Mouse (Mus musculus) gastrocnemius, adult 18-20 months (tissue): ENCODE data around the gene Tgfb3. TPM values are rescaled to one million over a fixed set of nuclear protein-coding genes. Genes with fewer than 3 reads are reported as not detected.
A peak's percentile ranks its signal among the peaks of the same experiment; 100 is the strongest.

Source experiments
- DNase-seq: peaks from one replicate; pipeline ENCODE4 v3.0.0; 2021; ENCODE audit warnings: low spot score
- long read RNA-seq, 2 experiments: library from polyadenylated mRNA; stranded (forward); transcript quantifications; one replicate each; pipeline ENCODE4 v2.0.0; 2021
- total RNA-seq, 2 experiments: library from RNA; stranded (reverse); gene quantifications; 2 replicates each; pipeline ENCODE4 v1.2.3; 2021

Gene Tgfb3
- total RNA-seq: 10 to 100 TPM; 41.9 to 54.3 TPM
- long read RNA-seq, experiment 1, transcript Tgfb3-201 (7 exons, 3,383 nt): major isoform, 98 of 109 reads
- long read RNA-seq, experiment 1, partial matches to known transcripts: 5 of 109 reads
- long read RNA-seq, experiment 1, other reads (novel, unspliced or antisense): 6 of 109 reads
- long read RNA-seq, experiment 2, transcript Tgfb3-201 (7 exons, 3,383 nt): major isoform, 82 of 97 reads
- long read RNA-seq, experiment 2, partial matches to known transcripts: 4 of 97 reads
- long read RNA-seq, experiment 2, other reads (novel, unspliced or antisense): 11 of 97 reads

- peak; percentile 75 for DNase-seq
Measured at GRCm38 (mm10) chr12:86078553-86079201, at the start of gene Tgfb3. TSS of gene Tgfb3 (minus strand) at chr12:86079041.

DNA sequence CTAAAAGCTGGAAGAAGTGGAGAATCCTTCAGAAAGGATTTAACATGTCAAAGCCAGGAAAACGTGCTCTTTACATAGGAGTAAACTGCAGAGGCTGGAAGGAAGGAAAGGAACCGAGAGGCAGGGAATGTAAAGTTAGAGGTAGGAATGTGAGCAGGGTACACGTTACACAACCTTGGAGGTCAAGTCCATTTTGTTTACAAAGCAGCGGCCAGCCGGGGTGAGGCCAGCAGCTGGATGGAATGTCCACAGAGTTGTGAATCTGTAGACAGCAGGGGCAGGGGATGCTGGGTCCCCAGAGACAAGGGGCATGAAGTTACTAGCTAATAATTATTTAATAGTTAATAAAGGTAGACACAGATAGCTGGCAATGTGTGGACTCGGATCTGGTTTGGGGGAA is 49.3 kb upstream of the Tgfb3 start:
- peak; percentile 53 for DNase-seq

DNA sequence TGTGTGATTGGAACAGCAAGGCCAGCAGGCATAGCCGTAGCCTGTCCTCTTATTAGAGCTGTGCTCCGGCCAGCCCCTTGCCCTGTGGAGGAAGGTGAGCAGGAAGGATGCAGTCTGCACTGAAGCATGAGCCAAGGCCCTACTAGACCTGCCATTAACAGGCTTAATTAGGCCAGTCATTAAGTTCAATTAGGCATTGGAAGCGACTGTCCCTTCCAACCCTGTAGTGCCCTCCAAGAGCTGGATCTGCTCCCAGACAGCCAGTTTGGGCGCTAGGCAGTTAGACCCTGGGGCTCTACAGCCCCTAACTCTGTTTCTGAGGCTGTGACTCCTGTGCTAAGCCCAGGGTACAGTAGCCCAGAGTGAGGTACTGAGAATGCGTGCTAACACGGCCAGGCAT is 45.2 kb upstream of the Tgfb3 start:
- DNase-seq: no peak

GRCm38 (mm10) chr12:86116295-86116835 is 37.5 kb upstream of the Tgfb3 start:
- DNase-seq: no peak

DNA sequence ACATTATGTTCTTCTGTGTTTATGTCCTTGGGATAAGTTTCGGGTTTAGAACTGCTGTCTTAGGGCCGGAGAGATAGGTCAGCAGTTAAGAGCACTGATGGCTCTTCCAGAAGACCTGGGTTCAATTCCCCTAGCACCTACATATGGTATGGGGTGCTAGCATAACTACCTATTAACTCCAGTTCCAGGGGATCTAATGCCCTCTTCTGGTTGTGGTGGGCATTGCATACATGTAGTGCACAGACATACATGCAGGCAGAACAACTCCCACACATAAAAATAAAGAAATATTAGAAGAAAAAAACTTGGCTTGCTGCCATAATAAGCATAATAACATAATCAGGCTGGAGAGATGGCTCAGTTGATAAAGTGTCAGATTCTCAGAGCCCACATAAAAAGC is 31.8 kb upstream of the Tgfb3 start:
- peak; percentile 30 for DNase-seq

GRCm38 (mm10) chr12:86109531-86109930 is 30.7 kb upstream of the Tgfb3 start:
- DNase-seq: no peak

DNA sequence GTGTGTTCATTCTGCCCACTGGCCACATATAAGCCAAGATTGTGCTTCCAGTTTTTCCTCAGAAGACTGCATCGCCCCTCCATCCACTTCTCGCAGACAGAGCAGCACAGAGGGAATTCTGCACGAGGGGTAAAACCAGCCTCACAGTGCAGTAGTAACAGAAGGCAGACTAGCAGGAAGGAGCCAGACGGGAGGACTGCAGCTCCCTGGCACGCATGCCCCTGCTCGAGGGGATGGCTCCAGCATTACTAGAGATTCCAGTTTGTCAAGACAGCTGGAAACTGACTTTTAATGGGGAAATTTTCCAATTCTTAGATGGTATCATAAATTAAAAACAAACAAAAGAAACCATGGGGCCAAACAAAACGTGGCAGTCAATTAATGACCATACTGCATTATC is 28.8 kb upstream of the Tgfb3 start:
- DNase-seq: no peak

- no peak for DNase-seq
Measured at GRCm38 (mm10) chr12:86106086-86106485, 27.2 kb upstream of the Tgfb3 start.

GRCm38 (mm10) chr12:86105546-86105945 is 26.7 kb upstream of the Tgfb3 start:
- no peak for DNase-seq

DNA sequence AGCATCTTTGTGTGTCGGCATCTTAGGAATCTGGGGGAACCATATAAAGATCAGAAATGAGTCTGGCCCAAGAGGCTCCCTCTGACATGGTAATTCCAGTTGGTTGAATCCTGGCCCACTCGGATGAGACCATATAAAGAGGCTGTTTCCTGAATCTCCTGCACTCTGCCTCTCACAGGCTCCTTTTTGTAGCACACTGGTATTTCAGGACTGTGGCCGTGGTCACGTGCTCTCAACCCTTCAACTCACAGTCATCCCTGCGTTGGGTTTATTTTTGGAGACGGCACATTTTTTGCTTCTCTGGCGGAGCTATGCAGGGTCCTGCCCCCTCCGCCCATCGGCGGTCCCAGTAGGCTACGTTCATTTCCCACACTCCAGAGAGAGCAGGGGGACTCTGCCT is 25.5 kb upstream of the Tgfb3 start:
- no peak for DNase-seq

DNA sequence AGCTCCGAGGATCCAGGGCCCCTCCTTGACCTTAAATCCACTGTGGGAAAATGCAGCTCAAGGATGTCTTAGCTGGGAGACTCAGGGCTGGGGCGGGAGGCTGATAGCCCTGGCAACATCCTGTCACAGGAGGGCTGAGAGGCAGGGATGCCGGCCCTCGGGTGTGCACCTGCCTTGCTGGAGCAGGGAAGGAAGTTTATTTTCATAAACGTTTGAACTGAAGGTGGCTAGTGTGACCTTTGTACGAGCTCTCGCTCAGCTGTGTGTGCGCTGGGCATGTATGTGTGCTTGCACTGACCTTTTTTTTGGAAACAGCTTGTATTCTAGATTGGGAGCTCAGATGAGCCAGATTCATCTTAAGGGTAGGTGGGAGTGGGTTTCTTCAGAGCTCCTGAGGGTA is 25.0 kb upstream of the Tgfb3 start:
- no peak for DNase-seq

DNA sequence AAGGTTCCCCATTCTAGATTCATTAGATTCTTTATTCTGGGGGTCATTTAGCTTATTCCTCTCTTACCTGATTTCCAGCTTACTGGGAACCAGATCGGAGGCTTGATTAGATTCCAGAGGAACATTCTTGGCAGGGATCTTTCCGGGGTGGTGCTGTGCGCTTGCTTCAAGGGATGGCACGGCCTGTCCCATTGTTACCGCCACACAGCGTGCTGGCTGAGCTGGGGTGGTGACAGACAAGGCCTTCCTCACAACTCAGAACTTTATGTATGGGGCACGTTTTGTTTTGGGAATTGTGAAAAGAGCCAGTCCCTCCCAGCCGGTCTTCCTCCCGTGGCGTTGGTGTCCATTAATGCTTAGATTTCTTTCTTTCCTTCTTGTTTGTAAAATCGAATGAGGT is 24.6 kb upstream of the Tgfb3 start:
- no peak for DNase-seq

- DNase-seq: no peak
Measured at GRCm38 (mm10) chr12:86102686-86103085, 23.8 kb upstream of the Tgfb3 start.

DNA sequence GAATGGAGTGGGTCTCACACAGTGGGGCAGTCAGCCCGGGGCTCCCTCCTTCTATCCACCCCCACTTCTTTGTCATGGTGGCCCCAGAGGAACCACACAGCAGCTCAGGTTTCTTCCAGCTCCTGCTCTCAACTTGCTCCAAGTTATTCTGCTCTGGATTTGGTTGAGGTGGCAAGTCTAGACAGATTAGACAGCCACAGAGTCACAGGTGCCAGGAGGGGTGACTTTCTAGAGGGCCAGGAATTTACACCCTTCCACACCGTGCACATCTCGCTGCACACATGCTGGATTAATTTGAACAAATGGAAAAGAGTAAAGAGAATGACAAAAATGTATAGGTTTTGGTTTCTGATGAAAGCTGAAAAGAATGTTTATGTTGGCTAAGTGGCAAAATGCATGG is 21.9 kb upstream of the Tgfb3 start:
- no peak for DNase-seq

- no peak for DNase-seq
Measured at GRCm38 (mm10) chr12:86097781-86098180, 18.9 kb upstream of the Tgfb3 start.

GRCm38 (mm10) chr12:86095806-86096205 is 17.0 kb upstream of the Tgfb3 start:
- no peak for DNase-seq

GRCm38 (mm10) chr12:86094075-86094474 is 15.2 kb upstream of the Tgfb3 start:
- no peak for DNase-seq

- peak; percentile 67 for DNase-seq
Measured at GRCm38 (mm10) chr12:86091601-86092132, 12.8 kb upstream of the Tgfb3 start.

DNA sequence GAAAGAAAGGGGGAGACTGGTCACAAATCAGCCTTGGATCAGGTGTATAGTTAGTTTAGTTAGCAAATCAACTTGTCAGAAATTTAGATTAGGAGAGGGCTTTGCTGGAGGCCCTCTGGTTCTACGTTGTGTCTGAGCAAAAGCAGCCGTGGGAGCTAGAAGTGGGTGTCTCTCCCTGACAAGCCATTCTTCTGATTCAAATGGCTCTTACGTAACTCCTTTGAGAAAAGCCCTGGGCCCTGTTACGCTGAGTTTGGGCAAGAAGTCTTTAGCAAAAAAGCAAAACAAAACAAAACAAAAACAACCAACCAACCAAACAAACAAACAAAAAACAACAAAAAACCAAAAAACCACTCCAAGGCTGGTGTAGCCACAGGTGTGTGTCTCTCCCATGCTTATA is 11.9 kb upstream of the Tgfb3 start:
- no peak for DNase-seq

DNA sequence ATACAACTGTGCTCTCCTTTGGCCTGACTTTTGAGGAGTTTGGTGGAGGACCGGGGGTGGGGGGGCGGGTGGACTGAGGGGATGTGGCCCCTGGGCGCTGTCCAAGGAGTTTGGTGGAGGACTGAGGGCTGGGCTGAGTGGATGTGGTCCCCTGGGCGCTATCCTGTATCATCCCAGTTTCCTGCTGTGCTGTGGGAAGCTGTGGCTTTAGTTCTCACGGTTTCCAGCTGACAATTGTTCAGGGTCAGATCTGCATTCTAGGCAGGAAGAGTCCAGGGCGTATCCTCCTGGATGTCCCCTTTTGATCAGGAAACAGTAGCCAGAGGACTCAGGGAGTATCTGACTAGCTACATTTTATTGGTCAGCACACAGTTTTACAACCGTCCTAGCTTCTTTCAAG is 9.2 kb upstream of the Tgfb3 start:
- peak; percentile 32 for DNase-seq

DNA sequence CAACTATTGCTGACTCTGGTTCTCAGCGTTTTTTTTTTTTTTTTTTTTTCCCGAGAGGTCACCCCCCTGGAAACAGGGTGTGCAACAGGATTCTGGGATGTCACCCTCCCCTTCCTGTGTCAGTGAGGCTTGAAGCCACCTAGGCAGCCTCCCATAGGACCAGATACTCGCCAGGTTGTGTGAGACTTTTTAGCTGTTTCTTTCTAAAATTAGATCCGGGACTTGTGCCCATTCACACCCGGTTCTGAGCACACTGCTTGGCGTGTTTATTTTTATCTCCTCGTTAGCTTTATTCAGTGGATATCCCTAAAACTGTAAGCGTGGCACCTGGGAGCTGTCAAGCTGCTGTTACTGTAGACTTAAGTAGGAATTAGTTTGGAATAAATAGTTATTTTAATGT is 7.7 kb upstream of the Tgfb3 start:
- DNase-seq: peak; percentile 49

GRCm38 (mm10) chr12:86085873-86086272 is 7.0 kb upstream of the Tgfb3 start:
- DNase-seq: no peak

DNA sequence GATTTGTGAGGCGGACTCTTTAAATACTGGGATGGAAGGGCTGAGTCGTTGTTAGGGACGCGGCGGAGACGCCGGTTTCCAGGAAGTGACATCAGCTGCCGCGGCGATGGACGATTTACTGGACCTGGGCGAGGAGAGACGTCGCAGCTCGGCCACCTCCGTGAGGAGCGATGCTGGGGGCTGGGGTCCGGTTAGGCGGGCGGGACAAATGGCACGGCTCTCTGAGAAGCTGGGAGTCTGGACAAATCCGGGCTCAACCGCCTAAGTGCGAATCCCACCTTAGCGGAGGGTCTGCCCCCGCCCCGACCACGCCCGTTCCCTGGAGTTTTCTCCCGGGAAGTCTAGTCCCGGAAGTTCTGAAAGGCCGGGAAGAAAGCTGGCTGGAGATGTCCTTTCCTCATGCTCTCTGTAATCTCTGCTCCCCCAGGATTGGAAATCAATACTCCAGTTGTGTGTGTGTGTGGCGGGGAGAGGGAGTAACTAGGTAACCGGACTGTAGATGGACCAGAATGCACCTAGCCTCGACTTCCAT is 3.7 kb upstream of the Tgfb3 start, which contains the start of gene Ift43:
Ift43 (plus strand) TSS at position 61 of the 532 bp plus-strand sequence.
- DNase-seq: peak; percentile 86
